In the genomic region with DNA sequence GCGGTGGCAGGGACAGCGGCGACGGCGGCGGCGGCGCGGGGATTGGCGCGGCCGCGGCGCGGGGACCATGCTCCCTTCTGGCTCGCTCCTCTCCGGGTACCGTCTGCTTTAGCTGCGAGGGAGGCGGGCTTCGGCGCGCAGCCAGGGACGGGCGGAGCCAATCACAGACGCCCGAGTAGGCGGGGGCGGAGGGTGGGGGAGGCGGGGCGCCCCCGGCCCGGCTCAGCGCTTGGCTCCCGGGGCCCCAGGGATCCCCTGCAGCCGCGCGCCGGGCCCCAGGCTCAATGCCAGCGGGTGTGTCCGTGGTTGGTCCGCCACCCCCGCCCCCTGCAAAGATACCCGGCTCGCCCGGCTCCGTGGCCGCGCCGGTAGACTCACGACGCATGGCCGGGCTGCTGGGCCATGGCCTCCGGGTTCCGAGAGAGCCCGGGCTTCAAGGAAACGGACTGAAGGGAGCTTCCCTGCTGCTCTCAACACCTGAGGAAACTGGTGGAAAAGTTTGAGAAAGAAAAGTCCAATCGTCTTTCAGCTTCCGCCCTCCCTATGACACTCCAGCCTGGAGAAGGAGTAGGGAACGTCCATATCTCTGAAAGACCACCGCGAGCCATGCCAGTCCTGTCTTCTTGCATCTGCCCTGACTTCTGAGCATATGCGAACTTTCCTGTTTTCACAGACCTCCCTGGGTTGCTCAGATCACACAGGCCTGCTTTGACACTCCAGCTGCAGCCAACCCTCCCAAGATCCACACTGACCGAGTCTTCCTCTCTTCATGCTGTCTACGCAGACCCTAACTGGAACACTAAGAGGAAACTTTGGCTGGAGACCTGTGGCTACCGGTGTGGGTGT, we compare ENCODE assay signal across 9 mouse cellular contexts. TPM values are rescaled to one million over a fixed set of nuclear protein-coding genes. Genes with fewer than 3 reads are reported as not detected.
DNase-seq lines count a peak whose midpoint lies in the region; ATAC-seq and TF ChIP-seq lines count a peak whose summit lies in the region.
"Had no signal": no experiment of that assay in that cellular context is flagged by ENCODE, and none has a peak within 500 bp of the region (broad histone marks: within the 10 kb centered on the region; RNA-seq: fewer than 3 reads in every experiment).

A gene (minus strand): TSS at position 67 of the 846 bp plus-strand sequence.

- peak; percentile 96 for ATAC-seq in forebrain, embryonic 11.5 days (replicated peaks; ENCODE audit: low FRiP score)
- peak; percentile 89 for ATAC-seq in heart, embryonic 12.5 days (ENCODE audit: insufficient number of reproducible peaks, low FRiP score)
- peak; percentile 93 for ATAC-seq in kidney, embryonic 16.5 days (ENCODE audit: low FRiP score, low TSS enrichment)
- peak; percentile 94 for ATAC-seq in neural tube, embryonic 12.5 days (ENCODE audit: low FRiP score, low read depth)

- H3K9me3 ChIP-seq in E14TG2a.4 (ENCODE audit: low read length), result no peaks in the 10 kb centered on the region
- no peaks in the 10 kb centered on the region for H3K9me3 ChIP-seq in forebrain, embryonic 11.5 days (ENCODE audit: control insufficient read depth, low read length)
- no peaks in the 10 kb centered on the region for H3K9me3 ChIP-seq in heart, embryonic 12.5 days (replicated peaks)
- H3K9me3 ChIP-seq in kidney, embryonic 16.5 days (ENCODE audit: low read length), result no peaks in the 10 kb centered on the region
- H3K9me3 ChIP-seq in neural tube, embryonic 12.5 days, result no peaks in the 10 kb centered on the region

- peak within 1 kb of the TSS; percentile 98 for H3K4me2 ChIP-seq in forebrain, embryonic 11.5 days (ENCODE audit: low read depth, low read length, severe bottlenecking)
- H3K4me2 ChIP-seq in heart, embryonic 12.5 days, result peak within 1 kb of the TSS; percentile 98
- peak within 1 kb of the TSS; percentile 99 for H3K4me2 ChIP-seq in kidney, embryonic 16.5 days (replicated peaks; ENCODE audit: low read depth, low read length)
- peak within 1 kb of the TSS; percentile 97 for H3K4me2 ChIP-seq in neural tube, embryonic 12.5 days (replicated peaks)

- H3K36me3 ChIP-seq in E14TG2a.4 (ENCODE audit: insufficient read depth, low read length), result no peaks in the 10 kb centered on the region
- no peaks in the 10 kb centered on the region for H3K36me3 ChIP-seq in forebrain, embryonic 11.5 days (ENCODE audit: control insufficient read depth, insufficient read depth, low read length)
- no peaks in the 10 kb centered on the region for H3K36me3 ChIP-seq in heart, embryonic 12.5 days
- no peaks in the 10 kb centered on the region for H3K36me3 ChIP-seq in kidney, embryonic 16.5 days (ENCODE audit: insufficient read depth, low read length)
- no peaks in the 10 kb centered on the region for H3K36me3 ChIP-seq in neural tube, embryonic 12.5 days

- TF ChIP-seq CTCF in E14TG2a.4 (conservative IDR thresholded peaks at IDR 0.05; ENCODE audit: low read length), result no peak

- peak within 1 kb of the TSS; percentile 37 for H3K27ac ChIP-seq in forebrain, embryonic 11.5 days (ENCODE audit: low read depth, low read length)
- H3K27ac ChIP-seq in heart, embryonic 12.5 days (ENCODE audit: poor library complexity, severe bottlenecking), result no peak within 1 kb of the TSS
- no peak within 1 kb of the TSS for H3K27ac ChIP-seq in kidney, embryonic 16.5 days (ENCODE audit: low read length)
- H3K27ac ChIP-seq in neural tube, embryonic 12.5 days, result peak within 1 kb of the TSS; percentile 79

- peak within 1 kb of the TSS; percentile 83 for H3K4me3 ChIP-seq in E14TG2a.4 (replicated peaks; ENCODE audit: low read length)
- peak within 1 kb of the TSS; percentile 68 for H3K4me3 ChIP-seq in forebrain, embryonic 11.5 days (ENCODE audit: low read depth, low read length)
- peak within 1 kb of the TSS; percentile 74 for H3K4me3 ChIP-seq in heart, embryonic 12.5 days
- H3K4me3 ChIP-seq in kidney, embryonic 16.5 days (ENCODE audit: low read length), result peak within 1 kb of the TSS; percentile 75
- peak within 1 kb of the TSS; percentile 82 for H3K4me3 ChIP-seq in neural tube, embryonic 12.5 days

- peaks cover 81% of the 10 kb centered on the region for H3K27me3 ChIP-seq in E14TG2a.4 (ENCODE audit: insufficient read depth, low read length)
- H3K27me3 ChIP-seq in forebrain, embryonic 11.5 days (ENCODE audit: control insufficient read depth, insufficient read depth, low read length), result peaks cover 10% of the 10 kb centered on the region
- H3K27me3 ChIP-seq in heart, embryonic 12.5 days (replicated peaks), result peaks cover 55% of the 10 kb centered on the region
- peaks cover 25% of the 10 kb centered on the region for H3K27me3 ChIP-seq in kidney, embryonic 16.5 days (ENCODE audit: insufficient read depth, low read length)
- H3K27me3 ChIP-seq in neural tube, embryonic 12.5 days (replicated peaks), result peaks cover 17% of the 10 kb centered on the region; the same call in 1 of the 2 replicates
- H3K27me3 ChIP-seq: CH12.LX had no signal

- H3K4me1 ChIP-seq in E14TG2a.4 (replicated peaks; ENCODE audit: low read depth, low read length), result peaks cover 23% of the 10 kb centered on the region
- H3K4me1 ChIP-seq in forebrain, embryonic 11.5 days (replicated peaks; ENCODE audit: control insufficient read depth, insufficient read depth, low read length), result no peaks in the 10 kb centered on the region; the same call in 1 of the 2 replicates
- peaks cover 12% of the 10 kb centered on the region for H3K4me1 ChIP-seq in heart, embryonic 12.5 days (replicated peaks)
- H3K4me1 ChIP-seq in kidney, embryonic 16.5 days (ENCODE audit: insufficient read depth, low read length), result peaks cover 21% of the 10 kb centered on the region
- peaks cover 23% of the 10 kb centered on the region for H3K4me1 ChIP-seq in neural tube, embryonic 12.5 days

- peak within 1 kb of the TSS; percentile 76 for H3K9ac ChIP-seq in forebrain, embryonic 11.5 days (ENCODE audit: low read length)
- H3K9ac ChIP-seq in heart, embryonic 12.5 days, result peak within 1 kb of the TSS; percentile 63
- H3K9ac ChIP-seq in kidney, embryonic 16.5 days (replicated peaks; ENCODE audit: low read length), result peak within 1 kb of the TSS; percentile 67
- H3K9ac ChIP-seq in neural tube, embryonic 12.5 days, result peak within 1 kb of the TSS; percentile 87

- WGBS in forebrain, embryonic 11.5 days, result 2% methylated on average over 54 of the region's 66 CpGs
- under 1% methylated on average over 58 of the region's 66 CpGs for WGBS in heart, embryonic 12.5 days
- 1% methylated on average over 50 of the region's 66 CpGs for WGBS in kidney, embryonic 16.5 days
- 1% methylated on average over 54 of the region's 66 CpGs for WGBS in neural tube, embryonic 12.5 days

- DNase-seq in brain, embryonic 18.5 days (ENCODE audit: low read depth, low spot score), result peak; percentile 74
- DNase-seq in forebrain, embryonic 11.5 days (ENCODE audit: low spot score), result peak; percentile 91
- DNase-seq in liver, result peak; percentile 78
- peak; percentile 73 for DNase-seq in urinary bladder, adult 2 months (ENCODE audit: low spot score)

RNA-seq across cellular contexts. Expression of the gene that starts here (rescaled TPM):
- polyA plus RNA-seq in forebrain, embryonic 11.5 days (2014; fragmentation: Nextera tagmentation; extraction: Ambion mirVana), result 3.8 and 4.0 TPM in 2 replicates
- 0.42 and 0.48 TPM in 2 replicates for polyA plus RNA-seq in heart, embryonic 12.5 days (2016; fragmentation: Nextera tagmentation; extraction: Ambion mirVana)
- polyA plus RNA-seq in kidney, embryonic 16.5 days (2015; fragmentation: Nextera tagmentation; extraction: Ambion mirVana), result 0.31 and 0.51 TPM in 2 replicates
- 2.5 and 2.9 TPM in 2 replicates for polyA plus RNA-seq in neural tube, embryonic 12.5 days (2016; fragmentation: Nextera tagmentation; extraction: Ambion mirVana)
- 7.8 and 8.7 TPM in 2 replicates for polyA plus RNA-seq in urinary bladder, adult 2 months (2012; rRNA removed)

Comparison
In these comparisons a context has a peak if more than half of its experiments do, and no peak if none do; other contexts are left out.
1. Peak in ATAC-seq, H3K4me3 ChIP-seq, H3K9ac ChIP-seq and H3K4me2 ChIP-seq in heart, embryonic 12.5 days; RNA of the gene not detected or under 1 TPM.
2. Peak in ATAC-seq, H3K4me3 ChIP-seq, H3K9ac ChIP-seq and H3K4me2 ChIP-seq in kidney, embryonic 16.5 days; RNA of the gene not detected or under 1 TPM.
3. H3K27ac ChIP-seq: peak in forebrain, embryonic 11.5 days (single experiment) and neural tube, embryonic 12.5 days (single experiment); none in heart, embryonic 12.5 days (single experiment) and kidney, embryonic 16.5 days (single experiment).
4. Peak in every context shown above with its lines, with median percentiles within 50 percentile points of each other: H3K4me3 ChIP-seq, DNase-seq, ATAC-seq, H3K4me2 ChIP-seq and H3K9ac ChIP-seq.